In genomic region chr17:37569351-37569750, GRCm38 (mm10) we compare ENCODE assay signal across 50 mouse cellular contexts. TPM values are rescaled to one million over a fixed set of nuclear protein-coding genes. Genes with fewer than 3 reads are reported as not detected.
"Had no signal": no experiment of that assay in that cellular context is flagged by ENCODE, and none has a peak within 500 bp of the region (broad histone marks: within the 10 kb centered on the region; RNA-seq: fewer than 3 reads in every experiment).

Gene Olfr112, minus strand, starts transcription at chr17:37569451.

- DNase-seq: heart, postnatal 10 days; heart, postnatal 14 days; heart, postnatal 36 days; kidney, adult 11 months; kidney, adult 18-20 months; kidney, adult 2 months; kidney, adult 8-10 months; kidney, adult 9 months; kidney, postnatal 10 days; kidney, postnatal 14 days; kidney, postnatal 25 days; kidney, postnatal 36 days; kidney, postnatal 4 days; layer of hippocampus, adult 9-11 months; layer of hippocampus, postnatal 36 days had no signal

- H3K4me3 ChIP-seq: heart, embryonic 10.5 days; heart, embryonic 12.5 days; heart, embryonic 13.5 days; heart, embryonic 15.5 days; hindbrain, embryonic 10.5 days; hindbrain, embryonic 12.5 days; hindbrain, embryonic 13.5 days; hindbrain, embryonic 15.5 days; intestine, embryonic 15.5 days; kidney, embryonic 15.5 days; layer of hippocampus, adult 2 months had no signal

- H3K4me1 ChIP-seq: heart, embryonic 10.5 days; heart, embryonic 12.5 days; heart, embryonic 13.5 days; heart, embryonic 15.5 days; hindbrain, embryonic 10.5 days; hindbrain, embryonic 12.5 days; hindbrain, embryonic 13.5 days; hindbrain, embryonic 15.5 days; intestine, embryonic 15.5 days; kidney, embryonic 15.5 days had no signal

- H3K27me3 ChIP-seq: heart, embryonic 12.5 days; heart, embryonic 13.5 days; heart, embryonic 15.5 days; hindbrain, embryonic 12.5 days; hindbrain, embryonic 13.5 days; hindbrain, embryonic 15.5 days; intestine, embryonic 15.5 days; kidney, embryonic 15.5 days had no signal

- H3K27ac ChIP-seq: heart, embryonic 10.5 days; heart, embryonic 13.5 days; heart, embryonic 15.5 days; hindbrain, embryonic 10.5 days; hindbrain, embryonic 12.5 days; hindbrain, embryonic 13.5 days; hindbrain, embryonic 14.5 days; hindbrain, embryonic 15.5 days; hindbrain, postnatal 0 days; intestine, embryonic 15.5 days; kidney, embryonic 15.5 days; kidney, postnatal 0 days; layer of hippocampus, adult 2 months had no signal

- H3K36me3 ChIP-seq: heart, embryonic 10.5 days; heart, embryonic 12.5 days; heart, embryonic 13.5 days; heart, embryonic 15.5 days; hindbrain, embryonic 10.5 days; hindbrain, embryonic 12.5 days; hindbrain, embryonic 13.5 days; hindbrain, embryonic 15.5 days; intestine, embryonic 15.5 days; kidney, embryonic 15.5 days had no signal

RNA-seq across cellular contexts. Expression of gene Olfr112, which starts in this region (rescaled TPM):
- total RNA-seq: heart, postnatal 10 days; heart, postnatal 14 days; heart, postnatal 25 days; heart, postnatal 36 days; hematopoietic stem cell, adult 5-6 weeks; hindbrain, postnatal 0 days; layer of hippocampus, adult 18-20 months; layer of hippocampus, adult 2 months; layer of hippocampus, adult 8-10 months; layer of hippocampus, postnatal 10 days; layer of hippocampus, postnatal 14 days; layer of hippocampus, postnatal 25 days; layer of hippocampus, postnatal 36 days; left cerebral cortex, adult 18-20 months had no signal
- polyA plus RNA-seq: heart, embryonic 10.5 days; heart, embryonic 11.5 days; heart, embryonic 12.5 days; heart, embryonic 13.5 days; heart, embryonic 14.5 days; heart, embryonic 15.5 days; heart, embryonic 16.5 days; heart, postnatal 0 days; hindbrain, embryonic 10.5 days; hindbrain, embryonic 11.5 days; hindbrain, embryonic 12.5 days; hindbrain, embryonic 13.5 days; hindbrain, embryonic 14.5 days; hindbrain, embryonic 15.5 days; hindbrain, embryonic 16.5 days; hindbrain, postnatal 0 days; inflammation-experienced regulatory T-cells, adult 6 months; intestine, embryonic 14.5 days; intestine, embryonic 15.5 days; intestine, embryonic 16.5 days; intestine, postnatal 0 days; kidney, adult 2 months; kidney, embryonic 14.5 days; kidney, embryonic 15.5 days; kidney, embryonic 16.5 days; kidney, postnatal 0 days; large intestine, adult 2 months had no signal
